Mouse (Mus musculus): ENCODE measurements around the gene Fahd2a. TPM values are rescaled to one million over a fixed set of nuclear protein-coding genes. Genes with fewer than 3 reads are reported as not detected.

Fahd2a gene
- polyA plus RNA-seq, 1 experiment from 2014 or later: 27.4 TPM

DNA sequence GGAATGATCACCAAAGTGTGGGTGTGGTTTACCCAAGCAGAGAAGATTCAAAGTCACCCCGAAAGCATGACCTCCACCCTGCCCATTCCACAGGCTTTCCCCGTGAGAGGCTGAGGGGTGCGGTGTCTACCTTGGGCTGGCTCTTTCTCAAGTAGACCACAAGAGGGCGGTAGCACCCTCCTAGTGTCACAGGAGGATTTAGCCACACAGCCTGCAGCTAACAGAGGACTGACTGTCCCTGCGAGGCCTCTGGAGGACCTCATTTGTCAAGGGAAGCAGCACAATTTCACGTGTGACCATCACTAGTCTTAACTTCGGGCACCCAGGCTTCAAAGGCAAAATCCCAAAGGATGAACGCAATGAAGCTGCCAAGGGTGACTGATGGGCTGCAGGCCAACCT, 17.9 kb upstream of the Fahd2a start:
- no peaks in the 10 kb centered on the region for H3K36me3 ChIP-seq
- 7% methylated on average over 8 of the region's 8 CpGs for WGBS
- H3K4me2 ChIP-seq: no peak overlapping the region
- ATAC-seq (ENCODE audit: extremely low read depth, insufficient number of reproducible peaks, low FRiP score, low TSS enrichment): peak; percentile 53; the same call in 1 of the 2 replicates
- H3K9me3 ChIP-seq: no peaks in the 10 kb centered on the region
- H3K27ac ChIP-seq (replicated peaks): no peak overlapping the region
- peaks cover 40% of the 10 kb centered on the region for H3K27me3 ChIP-seq (replicated peaks)
- H3K4me1 ChIP-seq: peaks cover 25% of the 10 kb centered on the region
- no peak overlapping the region for H3K9ac ChIP-seq
- no peak overlapping the region for H3K4me3 ChIP-seq

DNA sequence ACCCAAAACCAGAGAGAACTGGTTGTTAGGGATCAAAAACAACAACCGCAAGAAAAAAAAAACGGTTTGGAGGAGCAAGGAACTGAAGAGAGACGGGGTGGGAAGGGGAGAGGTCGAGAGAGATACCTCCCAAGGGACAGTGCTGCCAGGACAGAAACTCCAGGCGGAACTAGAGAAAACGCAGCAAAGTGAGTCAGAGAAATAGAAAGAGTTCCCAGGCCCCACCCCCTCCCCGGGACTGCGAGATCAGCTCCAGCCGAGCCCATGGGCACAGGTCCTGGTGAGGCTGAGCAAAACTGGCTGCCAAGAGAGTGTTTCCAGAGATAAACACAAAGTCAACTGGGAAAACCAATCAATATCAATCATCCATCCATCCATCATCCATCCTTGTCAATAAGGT, 17.0 kb upstream of the Fahd2a start:
- WGBS: 35% methylated on average over 9 of the region's 9 CpGs
- no peaks in the 10 kb centered on the region for H3K9me3 ChIP-seq
- ATAC-seq (ENCODE audit: extremely low read depth, insufficient number of reproducible peaks, low FRiP score, low TSS enrichment): no peak
- peaks cover 45% of the 10 kb centered on the region for H3K27me3 ChIP-seq (replicated peaks)
- no peaks in the 10 kb centered on the region for H3K36me3 ChIP-seq
- H3K9ac ChIP-seq: no peak overlapping the region
- no peak overlapping the region for H3K4me3 ChIP-seq
- H3K4me2 ChIP-seq: no peak overlapping the region
- H3K27ac ChIP-seq (replicated peaks): no peak overlapping the region
- peaks cover 25% of the 10 kb centered on the region for H3K4me1 ChIP-seq

- Histone ChIP-seq H3K36me3 (no peaks in the 10 kb centered on the region), H3K4me3 (no peak overlapping the region), H3K9me3 (no peaks in the 10 kb centered on the region), H3K27me3 (replicated peaks) (peaks cover 48% of the 10 kb centered on the region), H3K4me2 (no peak overlapping the region), H3K4me1 (peaks cover 16% of the 10 kb centered on the region), H3K9ac (no peak overlapping the region), H3K27ac (replicated peaks) (no peak overlapping the region)
- 89% methylated on average over 2 of the region's 2 CpGs for WGBS
- ATAC-seq (ENCODE audit: extremely low read depth, insufficient number of reproducible peaks, low FRiP score, low TSS enrichment): no peak
Observed at GRCm38 (mm10) chr2:127459341-127459740, 15.0 kb upstream of the Fahd2a start.

DNA sequence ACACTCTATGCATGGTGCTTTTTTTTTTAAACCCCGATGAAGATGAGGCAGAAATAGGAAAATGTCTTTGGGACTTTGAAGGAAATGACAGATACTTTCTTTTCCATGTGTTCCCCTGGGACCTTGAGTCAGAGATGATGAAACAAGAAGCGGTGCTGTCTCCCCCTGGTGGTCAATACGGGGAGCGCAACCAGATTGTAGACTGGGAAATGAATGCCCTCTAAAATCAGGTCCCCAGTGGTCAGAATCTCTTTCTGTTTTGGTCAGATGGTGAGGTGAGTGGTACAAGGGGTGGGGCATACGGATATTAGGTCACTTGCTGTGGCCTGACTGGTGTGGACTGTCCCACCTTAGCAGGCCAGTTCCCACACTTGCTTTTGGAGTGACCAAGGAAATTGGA, 9.4 kb upstream of the Fahd2a start:
- no peak overlapping the region for H3K9ac ChIP-seq
- H3K27ac ChIP-seq (replicated peaks): no peak overlapping the region
- no peaks in the 10 kb centered on the region for H3K9me3 ChIP-seq
- peaks cover 23% of the 10 kb centered on the region for H3K4me1 ChIP-seq
- H3K36me3 ChIP-seq: no peaks in the 10 kb centered on the region
- no peak overlapping the region for H3K4me3 ChIP-seq
- 7% methylated on average over 5 of the region's 5 CpGs for WGBS
- no peak for ATAC-seq (ENCODE audit: extremely low read depth, insufficient number of reproducible peaks, low FRiP score, low TSS enrichment)
- H3K27me3 ChIP-seq (replicated peaks): peaks cover 42% of the 10 kb centered on the region
- no peak overlapping the region for H3K4me2 ChIP-seq

- peaks cover 42% of the 10 kb centered on the region for H3K27me3 ChIP-seq (replicated peaks)
- no peak for ATAC-seq (ENCODE audit: extremely low read depth, insufficient number of reproducible peaks, low FRiP score, low TSS enrichment)
- H3K27ac ChIP-seq (replicated peaks): no peak overlapping the region
- peaks cover 23% of the 10 kb centered on the region for H3K4me1 ChIP-seq
- H3K9me3 ChIP-seq: no peaks in the 10 kb centered on the region
- no peaks in the 10 kb centered on the region for H3K36me3 ChIP-seq
- H3K4me3 ChIP-seq: no peak overlapping the region
- 72% methylated on average over 9 of the region's 9 CpGs for WGBS
- H3K4me2 ChIP-seq: no peak overlapping the region
- no peak overlapping the region for H3K9ac ChIP-seq
Observed at GRCm38 (mm10) chr2:127453141-127453540, 8.8 kb upstream of the Fahd2a start.

DNA sequence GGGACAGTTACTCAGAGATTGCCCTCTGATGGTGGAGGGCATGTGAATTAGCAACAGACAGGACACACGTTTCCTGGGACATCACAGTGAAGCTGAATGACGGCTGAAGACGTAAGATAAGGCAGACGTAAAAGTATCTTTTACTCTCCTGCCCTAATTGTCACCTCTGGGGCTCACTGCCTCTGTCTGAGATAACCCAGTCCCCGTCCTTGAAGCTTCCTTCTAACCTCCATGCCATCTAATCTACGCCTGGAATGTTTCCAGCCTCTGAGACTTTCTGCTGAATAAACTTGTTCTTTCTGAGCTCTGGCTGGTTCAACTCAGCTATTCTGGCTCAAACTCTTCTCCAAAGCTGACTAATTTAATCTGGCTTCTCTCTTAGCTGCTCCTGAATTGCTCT, 7.4 kb upstream of the Fahd2a start:
- Histone ChIP-seq H3K27ac (replicated peaks) (no peak overlapping the region), H3K36me3 (no peaks in the 10 kb centered on the region), H3K9ac (no peak overlapping the region), H3K27me3 (replicated peaks) (peaks cover 32% of the 10 kb centered on the region), H3K4me2 (no peak overlapping the region), H3K4me3 (no peak overlapping the region), H3K9me3 (no peaks in the 10 kb centered on the region), H3K4me1 (peaks cover 23% of the 10 kb centered on the region)
- ATAC-seq (ENCODE audit: extremely low read depth, insufficient number of reproducible peaks, low FRiP score, low TSS enrichment): no peak
- WGBS: 2% methylated on average over 6 of the region's 6 CpGs

DNA sequence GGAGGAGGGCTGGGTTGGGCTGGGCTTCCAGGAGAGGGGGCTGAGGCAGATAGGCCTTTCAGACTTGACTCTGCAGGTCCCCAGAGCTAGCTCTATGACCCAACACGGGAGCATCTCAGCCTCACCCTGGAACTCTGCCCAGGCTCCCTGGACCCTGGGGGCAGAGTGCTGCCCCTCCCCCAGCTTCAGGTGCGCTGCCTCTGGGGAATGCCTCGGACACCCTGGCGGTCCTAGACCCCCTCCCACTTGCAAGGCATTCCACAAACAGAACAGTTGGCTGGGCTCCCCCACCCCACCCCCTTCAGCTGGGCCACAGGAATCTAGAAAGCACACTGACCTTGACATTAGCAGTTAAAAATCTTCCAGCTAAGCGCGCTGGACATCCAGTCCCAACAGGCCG, 5.3 kb upstream of the Fahd2a start:
- ATAC-seq (ENCODE audit: extremely low read depth, insufficient number of reproducible peaks, low FRiP score, low TSS enrichment): no peak

DNA sequence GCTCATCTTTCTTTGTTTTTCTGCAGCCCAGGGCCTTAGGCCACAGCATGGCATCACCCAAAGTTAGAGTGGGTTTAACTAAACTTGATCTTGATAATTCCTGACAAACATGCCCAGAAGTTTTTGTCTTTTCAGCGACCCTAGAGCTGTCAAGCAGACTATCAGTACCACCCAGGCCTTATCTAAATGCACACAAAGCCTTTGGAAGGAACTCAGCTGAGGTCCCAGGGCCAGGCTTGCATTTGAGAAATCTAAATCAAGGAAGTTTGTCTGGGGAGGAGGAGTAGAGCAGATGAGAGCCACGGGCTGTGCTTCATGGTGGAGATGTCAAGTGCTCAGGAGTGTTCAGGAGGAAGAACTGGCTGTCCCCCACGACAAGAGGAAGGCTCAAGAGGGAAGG, 2.5 kb upstream of the Fahd2a start:
- WGBS: 17% methylated on average over 3 of the region's 3 CpGs
- H3K4me1 ChIP-seq: peaks cover 34% of the 10 kb centered on the region
- ATAC-seq (ENCODE audit: extremely low read depth, insufficient number of reproducible peaks, low FRiP score, low TSS enrichment): no peak

More for the DNA sequence above, 5.3 kb upstream of the Fahd2a start:
- Histone ChIP-seq H3K4me1 (peaks cover 26% of the 10 kb centered on the region), H3K27ac (replicated peaks) (no peak overlapping the region), H3K9me3 (no peaks in the 10 kb centered on the region), H3K9ac (no peak overlapping the region), H3K36me3 (no peaks in the 10 kb centered on the region), H3K27me3 (replicated peaks) (peaks cover 27% of the 10 kb centered on the region), H3K4me2 (no peak overlapping the region), H3K4me3 (no peak overlapping the region)
- WGBS: 20% methylated on average over 7 of the region's 7 CpGs

DNA sequence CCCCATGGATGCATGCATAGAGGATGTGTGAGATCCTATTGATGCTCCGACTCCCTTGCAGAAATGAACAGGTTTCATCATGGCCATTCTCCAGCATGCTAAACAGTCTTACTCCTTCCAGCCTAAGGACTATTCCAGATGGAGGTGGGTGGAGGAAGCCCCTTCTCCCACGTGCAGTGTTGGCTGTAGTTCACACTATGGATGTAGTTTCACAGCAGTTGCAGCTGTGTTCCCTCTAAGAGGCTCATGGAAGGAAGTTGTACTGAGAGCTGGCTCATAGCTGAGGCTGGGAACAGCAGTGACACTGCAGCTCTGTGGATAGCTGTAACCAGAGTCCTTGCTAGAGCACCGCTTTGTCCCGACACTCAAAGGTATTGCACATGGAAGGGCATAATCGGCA, 6.7 kb downstream of the Fahd2a start:
- Histone ChIP-seq H3K9ac (no peak overlapping the region), H3K27ac (replicated peaks) (no peak overlapping the region), H3K4me1 (no peaks in the 10 kb centered on the region), H3K4me2 (no peak overlapping the region), H3K27me3 (replicated peaks) (no peaks in the 10 kb centered on the region), H3K4me3 (no peak overlapping the region), H3K9me3 (no peaks in the 10 kb centered on the region), H3K36me3 (peaks cover 48% of the 10 kb centered on the region)
- ATAC-seq (ENCODE audit: extremely low read depth, insufficient number of reproducible peaks, low FRiP score, low TSS enrichment): no peak
- WGBS: 86% methylated on average over 5 of the region's 5 CpGs

More for the DNA sequence above, 2.5 kb upstream of the Fahd2a start:
- Histone ChIP-seq H3K27me3 (replicated peaks) (peaks cover 8% of the 10 kb centered on the region), H3K4me2 (no peak overlapping the region), H3K9ac (no peak overlapping the region), H3K9me3 (no peaks in the 10 kb centered on the region), H3K4me3 (no peak overlapping the region), H3K27ac (replicated peaks) (no peak overlapping the region), H3K36me3 (no peaks in the 10 kb centered on the region)

GRCm38 (mm10) chr2:127435554-127435953, 8.8 kb downstream of the Fahd2a start:
- Histone ChIP-seq H3K9me3 (no peaks in the 10 kb centered on the region), H3K4me1 (no peaks in the 10 kb centered on the region), H3K27ac (replicated peaks) (no peak overlapping the region), H3K4me2 (no peak overlapping the region), H3K27me3 (replicated peaks) (peaks cover 10% of the 10 kb centered on the region; the same call in 1 of the 2 replicates), H3K36me3 (peaks cover 45% of the 10 kb centered on the region), H3K4me3 (no peak overlapping the region), H3K9ac (no peak overlapping the region)
- WGBS: 82% methylated on average over 2 of the region's 2 CpGs
- no peak for ATAC-seq (ENCODE audit: extremely low read depth, insufficient number of reproducible peaks, low FRiP score, low TSS enrichment)

DNA sequence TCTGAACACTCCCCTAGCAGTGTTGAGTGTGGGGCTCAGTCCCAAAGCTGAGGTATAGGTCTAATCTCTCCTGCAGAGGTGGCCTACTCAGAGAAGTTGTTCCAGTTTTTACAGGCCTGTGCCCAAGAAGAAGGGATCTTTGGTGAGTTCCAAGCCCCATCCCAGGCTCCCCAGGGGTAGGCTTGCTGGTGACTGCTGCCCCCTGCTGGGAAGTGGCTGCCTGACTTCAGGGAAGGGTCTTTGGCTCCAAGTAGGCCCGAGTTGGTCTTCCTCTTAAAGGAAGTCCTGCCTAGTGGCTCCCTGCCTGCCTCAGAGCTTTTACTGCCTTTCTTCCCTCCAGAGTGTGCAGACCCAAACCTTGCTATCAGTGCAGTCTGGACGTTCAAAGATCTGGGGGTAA, 9.2 kb downstream of the Fahd2a start:
- no peak for ATAC-seq (ENCODE audit: extremely low read depth, insufficient number of reproducible peaks, low FRiP score, low TSS enrichment)
- WGBS: 28% methylated on average over 2 of the region's 2 CpGs
- Histone ChIP-seq H3K27ac (replicated peaks) (no peak overlapping the region), H3K4me3 (no peak overlapping the region), H3K9ac (no peak overlapping the region), H3K36me3 (peaks cover 45% of the 10 kb centered on the region), H3K4me1 (no peaks in the 10 kb centered on the region), H3K27me3 (replicated peaks) (peaks cover 11% of the 10 kb centered on the region; the same call in 1 of the 2 replicates), H3K4me2 (no peak overlapping the region), H3K9me3 (no peaks in the 10 kb centered on the region)

DNA sequence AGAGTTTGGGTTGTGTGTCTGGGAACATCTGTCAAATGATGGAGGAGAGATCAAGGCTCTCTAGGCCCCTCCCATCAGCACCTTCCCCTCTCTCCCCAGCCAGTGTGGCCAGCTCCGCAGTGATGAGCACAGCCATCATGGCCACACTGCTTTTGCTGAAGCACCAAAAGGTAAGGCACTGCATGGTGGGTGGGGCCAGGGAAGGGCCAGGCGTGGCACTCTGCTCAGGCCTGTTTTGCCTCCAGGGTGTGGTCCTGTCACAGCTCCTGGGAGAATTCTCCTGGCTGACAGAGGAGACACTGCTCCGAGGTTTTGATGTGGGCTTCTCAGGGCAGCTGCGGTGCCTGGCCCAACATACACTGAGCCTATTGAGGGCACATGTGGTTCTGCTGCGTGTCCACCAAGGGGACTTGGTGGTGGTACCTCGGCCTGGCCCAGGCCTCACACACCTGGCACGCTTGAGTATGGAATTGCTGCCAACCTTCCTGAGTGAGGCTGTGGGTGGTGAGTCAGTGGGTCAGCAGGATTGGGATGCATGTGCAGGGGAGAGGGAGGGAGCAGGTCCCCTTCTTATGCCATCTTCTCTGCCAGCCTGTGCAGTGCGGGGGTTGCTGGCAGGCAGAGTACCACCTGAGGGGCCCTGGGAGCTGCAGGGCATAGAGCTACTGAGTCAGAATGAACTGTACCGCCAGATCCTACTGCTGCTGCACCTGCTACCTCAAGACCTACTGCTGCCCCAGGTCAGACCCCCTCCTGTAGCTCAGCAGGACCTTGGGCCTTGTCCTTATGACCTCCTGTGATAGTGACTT, 10.7 kb downstream of the Fahd2a start:
- H3K9me3 ChIP-seq: no peaks in the 10 kb centered on the region
- H3K4me3 ChIP-seq: no peak overlapping the region
- H3K4me2 ChIP-seq: no peak overlapping the region
- H3K27ac ChIP-seq (replicated peaks): no peak overlapping the region
- no peaks in the 10 kb centered on the region for H3K4me1 ChIP-seq
- H3K27me3 ChIP-seq (replicated peaks): peaks cover 11% of the 10 kb centered on the region; the same call in 1 of the 2 replicates
- H3K36me3 ChIP-seq: peaks cover 34% of the 10 kb centered on the region
- no peak overlapping the region for H3K9ac ChIP-seq
- no peak for ATAC-seq (ENCODE audit: extremely low read depth, insufficient number of reproducible peaks, low FRiP score, low TSS enrichment)
- 77% methylated on average over 9 of the region's 9 CpGs for WGBS
